ENCODE assay signal across 8 mouse cellular contexts in the genomic region with DNA sequence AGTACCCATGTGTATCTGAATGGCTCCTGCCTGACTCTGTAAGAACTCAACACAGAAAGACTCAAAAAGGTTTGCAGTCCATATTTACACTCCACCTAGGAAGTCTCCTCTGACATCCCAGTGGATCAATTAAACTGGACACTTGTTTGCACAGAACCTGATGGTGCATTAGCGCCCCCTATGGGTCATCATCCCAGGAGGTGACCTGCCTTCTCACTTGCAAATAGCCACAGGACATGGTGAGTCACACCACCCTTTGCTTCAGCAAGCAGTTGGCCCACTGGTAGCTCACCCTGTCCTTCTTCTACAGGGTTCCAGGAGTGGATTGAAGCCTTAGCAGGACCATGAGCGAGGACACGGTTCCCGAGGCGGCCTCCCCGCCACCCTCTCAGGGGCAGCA. TPM values are rescaled to one million over a fixed set of nuclear protein-coding genes. Genes with fewer than 3 reads are reported as not detected.
DNase-seq lines count a peak whose midpoint lies in the region; TF ChIP-seq lines count a peak whose summit lies in the region.

No protein-coding gene starts in this region.

- peak overlapping the region; percentile 13 for H3K4me2 ChIP-seq in myocyte (ENCODE audit: low read depth)

- TF ChIP-seq CTCF in layer of hippocampus, adult 2 months (conservative IDR thresholded peaks at IDR 0.05): peak; percentile 87

- H3K27me3 ChIP-seq in myocyte (ENCODE audit: control insufficient read depth, insufficient read depth, insufficient read length): no peaks in the 10 kb centered on the region

- H3K4me3 ChIP-seq in layer of hippocampus, adult 2 months: no peak overlapping the region
- H3K4me3 ChIP-seq in myocyte: no peak overlapping the region

- no peaks in the 10 kb centered on the region for H3K79me2 ChIP-seq in myocyte (ENCODE audit: control insufficient read depth, insufficient read depth)

- H3ac ChIP-seq in myocyte (ENCODE audit: control insufficient read depth, insufficient read length): no peak overlapping the region

- peak overlapping the region; percentile 94 for H3K27ac ChIP-seq in layer of hippocampus, adult 2 months

- TF ChIP-seq POLR2A in myocyte (IDR thresholded peaks at IDR 0.05; ENCODE audit: insufficient read length, low read depth): no peak

- H3K36me3 ChIP-seq in myocyte (ENCODE audit: control insufficient read depth, insufficient read depth): no peaks in the 10 kb centered on the region

- DNase-seq in heart, adult 18-20 months: peak; percentile 7 to 47
- DNase-seq in heart, adult 11 months: no peak
- peak; percentile 56 for DNase-seq in A20 (ENCODE audit: low read depth, low spot score)
- peak; percentile 51 for DNase-seq in adrenal gland, adult 8-10 months
- peak; percentile 78 for DNase-seq in embryo, embryonic 10.5 days (ENCODE audit: low spot score)
- peak; percentile 55 to 73 for DNase-seq in layer of hippocampus, adult 2 months (ENCODE audit: low spot score in 2 of 2)
- DNase-seq in thymus, postnatal 25 days: peak; percentile 29

TF ChIP-seq in myocyte, 11 proteins besides CTCF, POLR2A, EP300 and RAD21:
- TF ChIP-seq USF1 (IDR thresholded peaks at IDR 0.05; ENCODE audit: low read depth) (no peak), CEBPB (IDR thresholded peaks at IDR 0.05; ENCODE audit: insufficient read depth, poor library complexity, severe bottlenecking) (no peak), MYOG (IDR thresholded peaks at IDR 0.05; ENCODE audit: control insufficient read depth in 1 of 3, insufficient read depth in 1 of 3, insufficient read length in 2 of 3, low read depth in 2 of 3) (no peak), MAX (IDR thresholded peaks at IDR 0.05; ENCODE audit: low read depth) (no peak), POLR2AphosphoS2 (IDR thresholded peaks at IDR 0.05; ENCODE audit: insufficient read length, low read depth) (no peak), TCF3 (IDR thresholded peaks at IDR 0.05; ENCODE audit: insufficient read length, low read depth) (no peak), E2F4 (IDR thresholded peaks at IDR 0.05; ENCODE audit: insufficient read depth) (no peak), SRF (IDR thresholded peaks at IDR 0.05; ENCODE audit: control insufficient read depth, insufficient read length, low read depth) (no peak)

RNA-seq across cellular contexts. Expression of gene Add2, which starts 57.0 kb away (rescaled TPM):
- total RNA-seq in heart, adult 18-20 months (2021): under 1 TPM; 0.18 to 0.30 TPM
- 1 to 10 TPM in 3 of 4 experiments, under 1 TPM in 1; 0.75 to 2.9 (median 2.3) TPM for total RNA-seq in adrenal gland, adult 8-10 months (2022)
- total RNA-seq in layer of hippocampus, adult 2 months (2021): 100 to 1,000 TPM; 277 to 286 TPM
- 3.6 TPM for polyA plus RNA-seq in myocyte (2012; fragmentation: generic; extraction: Trizol)

Comparison
In these comparisons a context has a peak if more than half of its experiments do, and no peak if none do; other contexts are left out.
1. RNA of gene Add2, which starts 57.0 kb away (total RNA-seq): 277 to 286 TPM in layer of hippocampus, adult 2 months; 0.75 to 2.9 TPM in adrenal gland, adult 8-10 months and 0.18 to 0.30 TPM in heart, adult 18-20 months; every median in the first group is over 10 times any median in the second.